Mouse (Mus musculus) forebrain, embryonic 14.5 days (tissue): ENCODE data around the gene Tmem72. TPM values are rescaled to one million over a fixed set of nuclear protein-coding genes. Genes with fewer than 3 reads are reported as not detected.

Experiments
- ATAC-seq: fragments of 200-750 bp; cut with Nextera tagmentation; 2 replicates; pipeline ENCODE4 v1.8.0; 2017; ENCODE audit warnings: mild to moderate bottlenecking, moderate library complexity
- DNase-seq: peaks from one replicate; pipeline ENCODE4 v3.0.0-alpha.2; 2015; ENCODE audit warnings: low spot score
- H3K27ac ChIP-seq: fragments of 300-500 bp; sonication (generic); 2 replicates; pipeline ENCODE4 v1.5.1; 2014; ENCODE audit warnings: low read depth, mild to moderate bottlenecking, control low read depth, low read length, moderate library complexity
- H3K27me3 ChIP-seq: fragments of 300-500 bp; sonication (generic); replicated peaks from 2 replicates; pipeline ENCODE4 v1.6.1; 2014; ENCODE audit warnings: low read length, control low read depth, mixed read lengths; ENCODE audit not compliant: control insufficient read depth, insufficient read depth
- H3K36me3 ChIP-seq: fragments of 300-500 bp; sonication (generic); 2 replicates; pipeline ENCODE4 v1.6.1; 2014; ENCODE audit warnings: low read length, control low read depth; ENCODE audit not compliant: control insufficient read depth, insufficient read depth
- H3K4me1 ChIP-seq: fragments of 300-500 bp; sonication (generic); 2 replicates; pipeline ENCODE4 v1.6.1; 2014; ENCODE audit warnings: antibody characterized with exemption, low read length, control low read depth; ENCODE audit not compliant: control insufficient read depth, insufficient read depth
- H3K4me2 ChIP-seq: fragments of 300-500 bp; sonication (generic); 2 replicates; pipeline ENCODE4 v1.6.1; 2014; ENCODE audit warnings: mild to moderate bottlenecking, control low read depth, low read length
- H3K4me3 ChIP-seq: fragments of 300-500 bp; sonication (generic); 2 replicates; pipeline ENCODE4 v1.5.1; 2014; ENCODE audit warnings: low read depth, low read length, control low read depth
- H3K9ac ChIP-seq: fragments of 300-500 bp; sonication (generic); 2 replicates; pipeline ENCODE4 v1.6.1; 2014; ENCODE audit warnings: mild to moderate bottlenecking, low read length, control low read depth, moderate library complexity
- H3K9me3 ChIP-seq: fragments of 300-500 bp; sonication (generic); replicated peaks from 2 replicates; pipeline ENCODE4 v1.6.1; 2016; ENCODE audit warnings: low read length, control low read depth, mixed read lengths; ENCODE audit not compliant: control insufficient read depth
- WGBS: fragments of 180-500 bp; shearing (Covaris S2); extraction: QIAGEN DNeasy Blood & Tissue Kit; methylation state at CpG from one replicate; pipeline ENCODE4 v1.1.7; 2014; 5-methylcytosine and 5-hydroxymethylcytosine counted together
- polyA plus RNA-seq: library from polyadenylated mRNA; unstranded; fragments of >200 nt; fragmentation: Nextera tagmentation; extraction: Ambion mirVana; gene quantifications from 2 replicates; pipeline ENCODE4 v1.2.1, GENCODE M21; 2014

Tmem72 gene
- polyA plus RNA-seq, 1 experiment from 2014 or later: 0.80 TPM

GRCm38 (mm10) chr6:116649811-116650210, 66.9 kb downstream of the Tmem72 start:
- no peak for ATAC-seq
- 89% methylated on average over 7 of the region's 7 CpGs for WGBS
- no peak for DNase-seq

GRCm38 (mm10) chr6:116647763-116648162, 69.0 kb downstream of the Tmem72 start:
- ATAC-seq: no peak
- Histone ChIP-seq H3K4me1 (no peaks in the 10 kb centered on the region), H3K36me3 (0 out of 2 replicates have a peak, but pooled peaks cover 7% of the 10 kb centered on the region), H3K4me3 (no peak overlapping the region), H3K27ac (no peak overlapping the region), H3K9ac (no peak overlapping the region), H3K27me3 (no peaks in the 10 kb centered on the region), H3K4me2 (no peak overlapping the region), H3K9me3 (no peaks in the 10 kb centered on the region)
- WGBS: 87% methylated on average over 12 of the region's 12 CpGs
- DNase-seq: no peak

More at GRCm38 (mm10) chr6:116649811-116650210, 66.9 kb downstream of the Tmem72 start:
- Histone ChIP-seq H3K4me3 (no peak overlapping the region), H3K36me3 (0 out of 2 replicates have a peak, but pooled peaks cover 6% of the 10 kb centered on the region), H3K27ac (no peak overlapping the region), H3K27me3 (no peaks in the 10 kb centered on the region), H3K9ac (no peak overlapping the region), H3K4me2 (no peak overlapping the region), H3K4me1 (no peaks in the 10 kb centered on the region), H3K9me3 (no peaks in the 10 kb centered on the region)

GRCm38 (mm10) chr6:116644335-116644734, 72.4 kb downstream of the Tmem72 start:
- no peaks in the 10 kb centered on the region for H3K4me1 ChIP-seq
- DNase-seq: no peak
- no peak overlapping the region for H3K9ac ChIP-seq
- no peak for ATAC-seq
- H3K27me3 ChIP-seq: no peaks in the 10 kb centered on the region
- H3K36me3 ChIP-seq: 0 out of 2 replicates have a peak, but pooled peaks cover 7% of the 10 kb centered on the region
- H3K4me2 ChIP-seq: no peak overlapping the region
- no peak overlapping the region for H3K4me3 ChIP-seq
- H3K27ac ChIP-seq: no peak overlapping the region
- no peaks in the 10 kb centered on the region for H3K9me3 ChIP-seq
- 72% methylated on average over 3 of the region's 3 CpGs for WGBS

- Histone ChIP-seq H3K27me3 (no peaks in the 10 kb centered on the region), H3K9ac (no peak overlapping the region), H3K9me3 (no peaks in the 10 kb centered on the region), H3K4me1 (no peaks in the 10 kb centered on the region), H3K4me2 (no peak overlapping the region), H3K4me3 (no peak overlapping the region), H3K36me3 (0 out of 2 replicates have a peak, but pooled peaks cover 7% of the 10 kb centered on the region), H3K27ac (no peak overlapping the region)
- no peak for ATAC-seq
- no peak for DNase-seq
- 72% methylated on average over 4 of the region's 4 CpGs for WGBS
These were observed 72.8 kb downstream of the Tmem72 start for GRCm38 (mm10) chr6:116643881-116644280.

- DNase-seq (no peak), ATAC-seq (no peak)
- 0 out of 2 replicates have a peak, but pooled peaks cover 7% of the 10 kb centered on the region for H3K36me3 ChIP-seq
- WGBS: 90% methylated on average over 11 of the region's 11 CpGs
- no peaks in the 10 kb centered on the region for H3K9me3 ChIP-seq
- H3K9ac ChIP-seq: no peak overlapping the region
- H3K4me3 ChIP-seq: no peak overlapping the region
- H3K27me3 ChIP-seq: no peaks in the 10 kb centered on the region
- no peak overlapping the region for H3K27ac ChIP-seq
- H3K4me1 ChIP-seq: no peaks in the 10 kb centered on the region
- no peak overlapping the region for H3K4me2 ChIP-seq
These were observed 73.8 kb downstream of the Tmem72 start for GRCm38 (mm10) chr6:116642942-116643341.

GRCm38 (mm10) chr6:116639663-116640062, 77.0 kb downstream of the Tmem72 start:
- ATAC-seq: no peak
- no peaks in the 10 kb centered on the region for H3K9me3 ChIP-seq
- 59% methylated on average over 2 of the region's 2 CpGs for WGBS
- H3K4me2 ChIP-seq: no peak overlapping the region
- no peaks in the 10 kb centered on the region for H3K36me3 ChIP-seq
- DNase-seq: no peak
- no peak overlapping the region for H3K27ac ChIP-seq
- no peak overlapping the region for H3K4me3 ChIP-seq
- H3K27me3 ChIP-seq: no peaks in the 10 kb centered on the region
- H3K9ac ChIP-seq: no peak overlapping the region
- no peaks in the 10 kb centered on the region for H3K4me1 ChIP-seq

GRCm38 (mm10) chr6:116638871-116639270, 77.8 kb downstream of the Tmem72 start:
- H3K4me1 ChIP-seq: no peaks in the 10 kb centered on the region
- no peaks in the 10 kb centered on the region for H3K27me3 ChIP-seq
- no peaks in the 10 kb centered on the region for H3K9me3 ChIP-seq
- no peak overlapping the region for H3K27ac ChIP-seq
- H3K4me2 ChIP-seq: no peak overlapping the region
- H3K4me3 ChIP-seq: no peak overlapping the region
- 87% methylated on average over 2 of the region's 2 CpGs for WGBS
- DNase-seq: no peak
- no peak overlapping the region for H3K9ac ChIP-seq
- ATAC-seq: no peak
- no peaks in the 10 kb centered on the region for H3K36me3 ChIP-seq

- Histone ChIP-seq H3K27ac (no peak overlapping the region), H3K9me3 (no peaks in the 10 kb centered on the region), H3K4me3 (no peak overlapping the region), H3K4me1 (no peaks in the 10 kb centered on the region), H3K4me2 (no peak overlapping the region), H3K36me3 (no peaks in the 10 kb centered on the region), H3K9ac (no peak overlapping the region), H3K27me3 (no peaks in the 10 kb centered on the region)
- ATAC-seq: no peak
- 91% methylated on average over 5 of the region's 5 CpGs for WGBS
- no peak for DNase-seq
These were observed 79.2 kb downstream of the Tmem72 start for GRCm38 (mm10) chr6:116637496-116637895.

GRCm38 (mm10) chr6:116636581-116637235, 80.0 kb downstream of the Tmem72 start:
- Histone ChIP-seq H3K4me3 (no peak overlapping the region), H3K9ac (no peak overlapping the region), H3K27ac (no peak overlapping the region), H3K4me1 (no peaks in the 10 kb centered on the region), H3K27me3 (no peaks in the 10 kb centered on the region), H3K36me3 (no peaks in the 10 kb centered on the region), H3K9me3 (no peaks in the 10 kb centered on the region), H3K4me2 (no peak overlapping the region)
- ATAC-seq (no peak), DNase-seq (no peak)
- 89% methylated on average over 9 of the region's 9 CpGs for WGBS
